Comparison of ENCODE assay signal across 10 mouse cellular contexts in genomic region chr10:116288130-116288529, GRCm38 (mm10). TPM values are rescaled to one million over a fixed set of nuclear protein-coding genes. Genes with fewer than 3 reads are reported as not detected.
DNase-seq lines count a peak whose midpoint lies in the region; ATAC-seq lines count a peak whose summit lies in the region.
"Had no signal": no experiment of that assay in that cellular context is flagged by ENCODE, and none has a peak within 500 bp of the region (broad histone marks: within the 10 kb centered on the region; RNA-seq: fewer than 3 reads in every experiment).

No protein-coding gene starts in this region.

- peak; percentile 47 for DNase-seq in intestine, embryonic 14.5 days (ENCODE audit: low spot score)
- peak; percentile 56 to 85 for DNase-seq in kidney, postnatal 25 days
- peak; percentile 64 to 81 for DNase-seq in lung, postnatal 4 days
- no peak for DNase-seq in forebrain, embryonic 10.5 days (ENCODE audit: extremely low spot score, low spot score)
- no peak for DNase-seq in left cerebral cortex, postnatal 4 days
- DNase-seq in midbrain, embryonic 11.5 days (ENCODE audit: low spot score, missing footprints) = no peak
- DNase-seq: thymus, postnatal 25 days had no signal

- H3K27ac ChIP-seq in intestine, embryonic 14.5 days (ENCODE audit: low read depth) = no peak overlapping the region
- H3K27ac ChIP-seq in intestine, embryonic 16.5 days (ENCODE audit: low read length) = no peak overlapping the region
- H3K27ac ChIP-seq in heart, embryonic 12.5 days (ENCODE audit: poor library complexity, severe bottlenecking) = no peak overlapping the region
- H3K27ac ChIP-seq in forebrain, embryonic 10.5 days = no peak overlapping the region
- no peak overlapping the region for H3K27ac ChIP-seq in midbrain, embryonic 11.5 days (ENCODE audit: low read depth, low read length)
- H3K27ac ChIP-seq: hindbrain, embryonic 12.5 days had no signal

- no peaks in the 10 kb centered on the region for H3K4me1 ChIP-seq in intestine, embryonic 14.5 days (replicated peaks; ENCODE audit: control insufficient read depth, insufficient read depth, low read length)
- H3K4me1 ChIP-seq in intestine, embryonic 16.5 days (ENCODE audit: control insufficient read depth, insufficient read depth, low read length) = no peaks in the 10 kb centered on the region
- H3K4me1 ChIP-seq in heart, embryonic 12.5 days (replicated peaks) = peaks cover 15% of the 10 kb centered on the region; the same call in 1 of the 2 replicates
- H3K4me1 ChIP-seq in forebrain, embryonic 10.5 days = no peaks in the 10 kb centered on the region
- no peaks in the 10 kb centered on the region for H3K4me1 ChIP-seq in midbrain, embryonic 11.5 days (ENCODE audit: control insufficient read depth, insufficient read depth, low read length)
- H3K4me1 ChIP-seq: hindbrain, embryonic 12.5 days had no signal

- ATAC-seq in intestine, embryonic 14.5 days (replicated peaks; ENCODE audit: low FRiP score, low TSS enrichment, low read depth) = no peak
- no peak for ATAC-seq in intestine, embryonic 16.5 days
- ATAC-seq in heart, embryonic 12.5 days (ENCODE audit: insufficient number of reproducible peaks, low FRiP score) = peak; percentile 44; the same call in 1 of the 2 replicates
- ATAC-seq in midbrain, embryonic 11.5 days (ENCODE audit: low FRiP score) = no peak

- no peaks in the 10 kb centered on the region for H3K27me3 ChIP-seq in intestine, embryonic 14.5 days (replicated peaks; ENCODE audit: control insufficient read depth, insufficient read depth, low read length)
- no peaks in the 10 kb centered on the region for H3K27me3 ChIP-seq in intestine, embryonic 16.5 days (replicated peaks; ENCODE audit: control insufficient read depth, insufficient read depth, low read length)
- H3K27me3 ChIP-seq in heart, embryonic 12.5 days (replicated peaks) = no peaks in the 10 kb centered on the region
- no peaks in the 10 kb centered on the region for H3K27me3 ChIP-seq in forebrain, embryonic 10.5 days (ENCODE audit: poor library complexity, severe bottlenecking)
- no peaks in the 10 kb centered on the region for H3K27me3 ChIP-seq in midbrain, embryonic 11.5 days (ENCODE audit: control insufficient read depth, insufficient read depth, low read length)
- H3K27me3 ChIP-seq: hindbrain, embryonic 12.5 days had no signal

- no peak overlapping the region for H3K4me2 ChIP-seq in intestine, embryonic 14.5 days (ENCODE audit: low read length)
- H3K4me2 ChIP-seq in intestine, embryonic 16.5 days (ENCODE audit: low read depth, low read length) = no peak overlapping the region
- no peak overlapping the region for H3K4me2 ChIP-seq in heart, embryonic 12.5 days
- no peak overlapping the region for H3K4me2 ChIP-seq in midbrain, embryonic 11.5 days
- H3K4me2 ChIP-seq: hindbrain, embryonic 12.5 days had no signal

- H3K36me3 ChIP-seq in intestine, embryonic 14.5 days (ENCODE audit: control insufficient read depth, insufficient read depth, low read length) = no peaks in the 10 kb centered on the region
- H3K36me3 ChIP-seq in intestine, embryonic 16.5 days (ENCODE audit: control insufficient read depth, insufficient read depth, low read length) = no peaks in the 10 kb centered on the region
- H3K36me3 ChIP-seq in heart, embryonic 12.5 days = 0 out of 2 replicates have a peak, but pooled peaks cover 8% of the 10 kb centered on the region
- no peaks in the 10 kb centered on the region for H3K36me3 ChIP-seq in forebrain, embryonic 10.5 days (replicated peaks)
- no peaks in the 10 kb centered on the region for H3K36me3 ChIP-seq in midbrain, embryonic 11.5 days (ENCODE audit: control insufficient read depth, insufficient read depth, low read length)
- H3K36me3 ChIP-seq: hindbrain, embryonic 12.5 days had no signal

- no peak overlapping the region for H3K4me3 ChIP-seq in intestine, embryonic 14.5 days (ENCODE audit: low read depth, low read length)
- H3K4me3 ChIP-seq in intestine, embryonic 16.5 days (ENCODE audit: low read length) = no peak overlapping the region
- no peak overlapping the region for H3K4me3 ChIP-seq in heart, embryonic 12.5 days
- H3K4me3 ChIP-seq in forebrain, embryonic 10.5 days = no peak overlapping the region
- no peak overlapping the region for H3K4me3 ChIP-seq in midbrain, embryonic 11.5 days (ENCODE audit: low read depth, low read length)
- H3K4me3 ChIP-seq: hindbrain, embryonic 12.5 days had no signal

- no peaks in the 10 kb centered on the region for H3K9me3 ChIP-seq in intestine, embryonic 14.5 days (ENCODE audit: control insufficient read depth, low read length)
- no peaks in the 10 kb centered on the region for H3K9me3 ChIP-seq in intestine, embryonic 16.5 days (ENCODE audit: control insufficient read depth, low read length)
- no peaks in the 10 kb centered on the region for H3K9me3 ChIP-seq in heart, embryonic 12.5 days (replicated peaks)
- no peaks in the 10 kb centered on the region for H3K9me3 ChIP-seq in forebrain, embryonic 10.5 days
- H3K9me3 ChIP-seq in midbrain, embryonic 11.5 days (ENCODE audit: control insufficient read depth, low read length) = no peaks in the 10 kb centered on the region
- H3K9me3 ChIP-seq: hindbrain, embryonic 12.5 days had no signal

- 33% methylated on average over 9 of the region's 9 CpGs for WGBS in intestine, embryonic 14.5 days
- WGBS in intestine, embryonic 16.5 days = 41% methylated on average over 9 of the region's 9 CpGs
- WGBS in heart, embryonic 12.5 days = 22% methylated on average over 9 of the region's 9 CpGs
- 68% methylated on average over 9 of the region's 9 CpGs for WGBS in forebrain, embryonic 10.5 days
- 75% methylated on average over 9 of the region's 9 CpGs for WGBS in midbrain, embryonic 11.5 days

- no peak overlapping the region for H3K9ac ChIP-seq in intestine, embryonic 14.5 days (ENCODE audit: low read length)
- no peak overlapping the region for H3K9ac ChIP-seq in intestine, embryonic 16.5 days (ENCODE audit: low read depth, low read length)
- no peak overlapping the region for H3K9ac ChIP-seq in heart, embryonic 12.5 days
- H3K9ac ChIP-seq in midbrain, embryonic 11.5 days (ENCODE audit: low read length) = no peak overlapping the region
- H3K9ac ChIP-seq: hindbrain, embryonic 12.5 days had no signal

- intact Hi-C loops in left cerebral cortex, postnatal 4 days (cut with DNase I) = no loop called here

RNA-seq across cellular contexts. Expression of gene Ptprb, which starts 12.8 kb away (rescaled TPM):
- polyA plus RNA-seq in intestine, embryonic 14.5 days (2014; fragmentation: Nextera tagmentation; extraction: Ambion mirVana) = 5.5 and 5.8 TPM in 2 replicates
- 3.2 and 4.4 TPM in 2 replicates for polyA plus RNA-seq in intestine, embryonic 16.5 days (2015; fragmentation: Nextera tagmentation; extraction: Ambion mirVana)
- 11.1 and 14.6 TPM in 2 replicates for polyA plus RNA-seq in heart, embryonic 12.5 days (2016; fragmentation: Nextera tagmentation; extraction: Ambion mirVana)
- 1.7 and 2.1 TPM in 2 replicates for polyA plus RNA-seq in forebrain, embryonic 10.5 days (2016; fragmentation: Nextera tagmentation; extraction: Ambion mirVana)
- total RNA-seq in left cerebral cortex, postnatal 4 days (2021) = 10 to 100 TPM; 12.5 to 13.7 TPM
- 2.9 and 3.1 TPM in 2 replicates for polyA plus RNA-seq in midbrain, embryonic 11.5 days (2014; fragmentation: Nextera tagmentation; extraction: Ambion mirVana)

Comparison
In these comparisons a context has a peak if more than half of its experiments do, and no peak if none do; other contexts are left out.
1. DNase-seq: peak in intestine, embryonic 14.5 days (single experiment), kidney, postnatal 25 days (2 of 2) and lung, postnatal 4 days (2 of 2); none in forebrain, embryonic 10.5 days (single experiment), left cerebral cortex, postnatal 4 days (single experiment) and midbrain, embryonic 11.5 days (single experiment).